Mouse (Mus musculus) midbrain, embryonic 13.5 days (tissue): Measurements from ENCODE around the gene Dnajb13. TPM values are rescaled to one million over a fixed set of nuclear protein-coding genes. Genes with fewer than 3 reads are reported as not detected.

ENCODE experiments used
- ATAC-seq: fragments of 200-750 bp; cut with Nextera tagmentation; 2 replicates; pipeline ENCODE4 v1.8.0; 2017; ENCODE audit warnings: mild to moderate bottlenecking, moderate TSS enrichment, moderate library complexity
- H3K27ac ChIP-seq: fragments of 300-500 bp; sonication (generic); 2 replicates; pipeline ENCODE4 v1.5.1; 2015; ENCODE audit warnings: inconsistent platforms, mild to moderate bottlenecking, moderate library complexity
- H3K27me3 ChIP-seq: fragments of 300-500 bp; sonication (generic); 2 replicates; pipeline ENCODE4 v1.6.1; 2015; ENCODE audit warnings: mild to moderate bottlenecking, inconsistent platforms
- H3K36me3 ChIP-seq: fragments of 300-500 bp; sonication (generic); 2 replicates; pipeline ENCODE4 v1.6.1; 2015; ENCODE audit warnings: mild to moderate bottlenecking, inconsistent platforms
- H3K4me1 ChIP-seq: fragments of 300-500 bp; sonication (generic); replicated peaks from 2 replicates; pipeline ENCODE4 v1.6.1; 2015; ENCODE audit warnings: inconsistent platforms
- H3K4me2 ChIP-seq: fragments of 300-500 bp; sonication (generic); replicated peaks from 2 replicates; pipeline ENCODE4 v1.6.1; 2015; ENCODE audit warnings: moderate library complexity, mild to moderate bottlenecking, inconsistent platforms
- H3K4me3 ChIP-seq: fragments of 300-500 bp; sonication (generic); replicated peaks from 2 replicates; pipeline ENCODE4 v1.5.1; 2015; ENCODE audit warnings: mild to moderate bottlenecking, inconsistent platforms
- H3K9ac ChIP-seq: fragments of 300-500 bp; sonication (generic); replicated peaks from 2 replicates; pipeline ENCODE4 v1.6.1; 2015; ENCODE audit warnings: mild to moderate bottlenecking, inconsistent platforms
- H3K9me3 ChIP-seq: fragments of 300-500 bp; sonication (generic); 2 replicates; pipeline ENCODE4 v1.6.1; 2016; ENCODE audit warnings: mild to moderate bottlenecking, inconsistent platforms
- WGBS: fragments of 180-500 bp; shearing (Covaris S2); methylation state at CpG from one replicate; pipeline ENCODE4 v1.1.7; 2015; 5-methylcytosine and 5-hydroxymethylcytosine counted together
- polyA plus RNA-seq: library from polyadenylated mRNA; unstranded; fragments of >200 nt; fragmentation: Nextera tagmentation; extraction: Ambion mirVana; gene quantifications from 2 replicates; pipeline ENCODE4 v1.2.1, GENCODE M21; 2015

Gene Dnajb13
- polyA plus RNA-seq, 1 experiment from 2014 or later, result 3.2 TPM

DNA sequence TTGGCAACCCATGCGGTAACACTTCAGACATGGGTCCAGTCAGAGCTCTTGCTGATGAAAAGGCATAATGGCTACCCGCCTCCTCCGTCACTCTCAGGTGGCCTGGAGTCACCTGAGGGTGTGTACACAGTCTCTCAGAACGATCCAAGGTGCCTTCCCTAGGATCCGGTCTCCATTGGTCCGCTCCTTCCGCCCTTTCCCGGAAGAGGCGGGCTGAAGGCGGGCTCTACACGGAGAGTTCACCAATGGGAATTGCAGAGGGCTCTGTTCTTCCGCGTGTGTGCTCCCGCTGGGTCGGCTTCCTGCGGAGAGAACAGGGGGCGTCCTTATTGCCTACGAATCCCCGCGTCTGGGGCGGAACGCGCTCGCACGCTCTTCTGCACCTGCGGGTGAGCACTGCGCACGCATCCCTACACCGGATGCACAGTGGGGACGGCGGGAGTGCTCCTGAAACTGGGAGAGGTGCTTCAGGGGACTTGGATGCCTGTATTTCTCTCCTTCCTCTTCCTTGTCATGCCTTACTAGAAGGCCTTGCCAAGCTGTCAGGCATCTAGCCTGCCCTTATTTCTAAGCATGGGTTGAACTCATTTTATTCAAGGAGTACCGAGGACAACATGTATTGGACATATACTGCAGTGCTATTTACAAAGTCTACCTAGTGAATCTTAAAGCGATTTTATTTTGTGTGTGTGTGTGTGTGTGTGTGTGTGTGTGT, 22.2 kb upstream of the Dnajb13 start, which contains the start of gene Coa4:
Gene Coa4, plus strand, starts transcription at position 268 of the 715 bp plus-strand sequence.
- Histone ChIP-seq H3K4me3 (peak within 1 kb of the TSS; percentile 73), H3K36me3 (peaks cover 20% of the 10 kb centered on the region), H3K9ac (peak within 1 kb of the TSS; percentile 79), H3K9me3 (no peaks in the 10 kb centered on the region), H3K4me2 (peak within 1 kb of the TSS; percentile 66), H3K27me3 (no peaks in the 10 kb centered on the region), H3K27ac (peak within 1 kb of the TSS; percentile 88), H3K4me1 (peaks cover 12% of the 10 kb centered on the region)
- peak; percentile 100 for ATAC-seq
- WGBS, result 0% methylated on average over 33 of the region's 33 CpGs

DNA sequence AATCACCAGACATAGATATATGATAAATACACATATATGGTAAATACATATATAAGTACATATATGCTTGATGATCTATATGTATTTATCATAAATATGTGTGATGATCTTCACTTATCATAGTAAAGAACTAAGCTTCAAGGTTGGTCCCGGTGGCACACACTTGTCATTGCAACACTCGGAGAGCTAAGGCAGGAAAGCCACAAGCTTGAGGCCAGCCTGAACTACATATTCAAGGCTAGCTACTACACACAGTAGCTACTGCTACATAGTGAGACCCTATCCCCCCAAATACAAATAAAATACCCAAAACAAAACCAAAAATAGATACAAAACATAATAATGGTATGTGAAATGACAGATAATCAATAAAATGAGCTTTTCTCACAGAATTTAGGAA, 21.1 kb upstream of the Dnajb13 start:
- H3K9ac ChIP-seq, result no peak overlapping the region
- H3K36me3 ChIP-seq, result peaks cover 20% of the 10 kb centered on the region
- no peak overlapping the region for H3K27ac ChIP-seq
- no peaks in the 10 kb centered on the region for H3K9me3 ChIP-seq
- ATAC-seq, result no peak
- no peaks in the 10 kb centered on the region for H3K27me3 ChIP-seq
- H3K4me2 ChIP-seq, result peak overlapping the region; percentile 66; the same call in 1 of the 2 replicates
- H3K4me3 ChIP-seq, result no peak overlapping the region
- peaks cover 12% of the 10 kb centered on the region for H3K4me1 ChIP-seq
- 75% methylated on average over 2 of the region's 2 CpGs for WGBS

GRCm38 (mm10) chr7:100534216-100534615, 19.5 kb upstream of the Dnajb13 start:
- no peak overlapping the region for H3K9ac ChIP-seq
- peaks cover 12% of the 10 kb centered on the region for H3K4me1 ChIP-seq
- H3K9me3 ChIP-seq, result no peaks in the 10 kb centered on the region
- H3K4me3 ChIP-seq, result no peak overlapping the region
- H3K27ac ChIP-seq, result no peak overlapping the region
- WGBS, result 90% methylated on average over 3 of the region's 3 CpGs
- no peak for ATAC-seq
- H3K36me3 ChIP-seq, result peaks cover 4% of the 10 kb centered on the region
- no peaks in the 10 kb centered on the region for H3K27me3 ChIP-seq
- H3K4me2 ChIP-seq, result no peak overlapping the region

DNA sequence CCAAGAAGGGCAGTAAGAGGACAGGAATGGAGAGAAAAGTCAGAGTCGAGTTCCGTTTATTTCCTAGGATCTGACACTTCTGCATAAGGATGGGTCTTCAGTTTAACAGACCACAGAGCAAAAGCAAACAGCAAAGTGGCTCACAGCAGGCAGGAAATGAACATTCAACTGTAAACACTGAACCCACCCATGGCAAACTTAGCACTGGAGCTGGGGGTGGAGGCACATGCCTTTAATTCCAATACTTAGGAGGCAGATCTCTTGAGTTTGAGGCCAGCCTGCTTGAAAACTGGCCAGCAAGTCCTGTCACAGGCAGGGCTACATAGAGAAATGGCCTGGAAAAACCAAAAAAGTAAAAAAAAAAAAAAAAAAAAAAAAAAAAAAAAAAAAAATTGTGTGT, 18.7 kb upstream of the Dnajb13 start:
- Histone ChIP-seq H3K27me3 (no peaks in the 10 kb centered on the region), H3K27ac (no peak overlapping the region), H3K4me3 (no peak overlapping the region), H3K9ac (no peak overlapping the region), H3K9me3 (no peaks in the 10 kb centered on the region), H3K36me3 (no peaks in the 10 kb centered on the region), H3K4me1 (peaks cover 12% of the 10 kb centered on the region), H3K4me2 (no peak overlapping the region)
- ATAC-seq, result no peak
- WGBS, result 77% methylated on average over 2 of the region's 2 CpGs

- Histone ChIP-seq H3K9me3 (no peaks in the 10 kb centered on the region), H3K9ac (no peak overlapping the region), H3K27me3 (no peaks in the 10 kb centered on the region), H3K4me2 (no peak overlapping the region), H3K4me1 (no peaks in the 10 kb centered on the region), H3K27ac (no peak overlapping the region), H3K36me3 (no peaks in the 10 kb centered on the region), H3K4me3 (no peak overlapping the region)
- no peak for ATAC-seq
- 93% methylated on average over 5 of the region's 5 CpGs for WGBS
These were observed 16.0 kb upstream of the Dnajb13 start for GRCm38 (mm10) chr7:100530766-100531165.

DNA sequence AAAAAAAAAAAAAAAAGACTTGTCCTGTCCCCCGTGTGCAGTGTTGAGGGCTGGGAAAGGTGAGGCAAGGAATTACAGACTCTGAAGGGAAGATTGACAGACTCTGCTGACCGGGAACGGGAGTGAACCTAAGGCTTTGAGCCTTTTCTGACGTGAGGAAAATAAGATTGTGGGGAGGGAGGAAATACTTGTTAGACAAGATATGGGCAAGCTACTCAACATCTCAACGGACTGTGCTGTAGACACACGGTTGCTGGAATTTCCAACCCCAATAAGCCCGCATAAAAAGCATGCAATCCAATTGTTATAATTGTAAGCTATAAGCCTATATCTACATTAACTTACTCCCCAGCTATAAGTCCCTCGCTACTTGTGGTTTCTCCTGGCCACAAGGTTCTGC, 9.9 kb upstream of the Dnajb13 start:
- ATAC-seq, result no peak
- H3K4me3 ChIP-seq, result no peak overlapping the region
- no peak overlapping the region for H3K4me2 ChIP-seq
- no peaks in the 10 kb centered on the region for H3K36me3 ChIP-seq
- H3K9me3 ChIP-seq, result no peaks in the 10 kb centered on the region
- no peaks in the 10 kb centered on the region for H3K4me1 ChIP-seq
- H3K27ac ChIP-seq, result no peak overlapping the region
- H3K9ac ChIP-seq, result no peak overlapping the region
- 79% methylated on average over 8 of the region's 8 CpGs for WGBS
- H3K27me3 ChIP-seq, result no peaks in the 10 kb centered on the region

DNA sequence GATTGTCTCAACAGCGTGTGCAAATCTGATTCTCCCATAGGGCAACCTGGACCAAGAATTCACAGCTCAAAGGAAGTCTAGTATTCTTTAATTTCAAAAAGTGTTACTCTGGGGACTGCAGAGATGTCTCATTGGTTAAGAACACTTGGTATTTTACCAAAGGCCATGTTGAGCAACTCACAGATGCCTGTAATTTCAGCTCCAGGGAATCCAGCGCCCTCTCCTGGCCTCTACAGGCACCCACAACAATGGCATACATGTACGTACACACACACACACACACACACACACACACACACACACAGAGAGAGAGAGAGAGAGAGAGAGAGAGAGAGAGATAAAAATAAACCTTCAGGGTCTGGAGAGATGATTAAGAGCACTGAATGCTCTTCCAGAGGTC, 7.5 kb upstream of the Dnajb13 start:
- Histone ChIP-seq H3K36me3 (no peaks in the 10 kb centered on the region), H3K9ac (no peak overlapping the region), H3K4me1 (no peaks in the 10 kb centered on the region), H3K4me3 (no peak overlapping the region), H3K27ac (no peak overlapping the region), H3K9me3 (no peaks in the 10 kb centered on the region), H3K4me2 (no peak overlapping the region), H3K27me3 (no peaks in the 10 kb centered on the region)
- ATAC-seq, result no peak
- WGBS, result 75% methylated on average over 3 of the region's 3 CpGs

- no peak overlapping the region; the same call in 1 of the 2 replicates for H3K4me2 ChIP-seq
- ATAC-seq, result peak; percentile 72
- WGBS, result 21% methylated on average over 10 of the region's 10 CpGs
These were observed 6.0 kb upstream of the Dnajb13 start for GRCm38 (mm10) chr7:100520663-100521285.

DNA sequence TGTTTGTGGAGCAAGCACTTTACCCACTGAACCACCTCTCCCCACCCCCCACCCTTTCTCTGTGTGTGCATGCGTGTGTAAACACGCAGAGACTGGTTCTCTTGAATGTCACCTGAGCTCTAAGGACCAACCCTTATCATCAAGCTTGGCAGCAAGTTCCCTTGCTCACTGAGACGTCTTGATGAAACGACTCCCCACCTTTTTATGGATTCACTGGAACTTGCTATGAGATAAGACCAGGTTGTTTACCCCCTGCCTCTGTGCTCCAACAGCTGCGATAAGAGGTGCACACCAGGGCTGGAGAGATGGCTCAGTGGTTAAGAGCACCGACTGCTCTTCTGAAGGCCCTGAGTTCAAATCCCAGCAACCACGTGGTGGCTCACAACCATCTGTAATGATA, 5.4 kb upstream of the Dnajb13 start:
- no peaks in the 10 kb centered on the region for H3K4me1 ChIP-seq
- H3K36me3 ChIP-seq, result no peaks in the 10 kb centered on the region
- no peak overlapping the region for H3K4me2 ChIP-seq
- 73% methylated on average over 7 of the region's 7 CpGs for WGBS
- H3K27ac ChIP-seq, result no peak overlapping the region
- no peaks in the 10 kb centered on the region for H3K9me3 ChIP-seq
- H3K9ac ChIP-seq, result no peak overlapping the region
- no peak for ATAC-seq
- H3K4me3 ChIP-seq, result no peak overlapping the region
- no peaks in the 10 kb centered on the region for H3K27me3 ChIP-seq

More at GRCm38 (mm10) chr7:100520663-100521285, 6.0 kb upstream of the Dnajb13 start:
- Histone ChIP-seq H3K4me3 (no peak overlapping the region), H3K4me1 (no peaks in the 10 kb centered on the region), H3K9me3 (no peaks in the 10 kb centered on the region), H3K27me3 (no peaks in the 10 kb centered on the region), H3K27ac (no peak overlapping the region), H3K9ac (no peak overlapping the region), H3K36me3 (no peaks in the 10 kb centered on the region)

- Histone ChIP-seq H3K36me3 (no peaks in the 10 kb centered on the region), H3K27ac (no peak overlapping the region), H3K9ac (no peak overlapping the region), H3K9me3 (no peaks in the 10 kb centered on the region), H3K4me1 (no peaks in the 10 kb centered on the region; the same call in 1 of the 2 replicates), H3K4me2 (no peak overlapping the region), H3K4me3 (no peak overlapping the region), H3K27me3 (no peaks in the 10 kb centered on the region)
- 83% methylated on average over 8 of the region's 8 CpGs for WGBS
- no peak for ATAC-seq
These were observed 3.2 kb downstream of the Dnajb13 start for GRCm38 (mm10) chr7:100511602-100512001.

- Histone ChIP-seq H3K4me3 (no peak overlapping the region), H3K27me3 (no peaks in the 10 kb centered on the region), H3K9ac (no peak overlapping the region), H3K4me2 (no peak overlapping the region), H3K27ac (no peak overlapping the region), H3K9me3 (no peaks in the 10 kb centered on the region), H3K4me1 (no peaks in the 10 kb centered on the region), H3K36me3 (no peaks in the 10 kb centered on the region)
- ATAC-seq, result no peak
- 82% methylated on average over 3 of the region's 3 CpGs for WGBS
These were observed 6.1 kb downstream of the Dnajb13 start for GRCm38 (mm10) chr7:100508670-100509069.

GRCm38 (mm10) chr7:100506494-100506893, 8.3 kb downstream of the Dnajb13 start:
- Histone ChIP-seq H3K27ac (no peak overlapping the region), H3K27me3 (no peaks in the 10 kb centered on the region), H3K4me2 (no peak overlapping the region), H3K9ac (no peak overlapping the region), H3K4me1 (no peaks in the 10 kb centered on the region), H3K9me3 (no peaks in the 10 kb centered on the region), H3K4me3 (no peak overlapping the region), H3K36me3 (no peaks in the 10 kb centered on the region)
- ATAC-seq, result no peak
- WGBS, result 78% methylated on average over 4 of the region's 4 CpGs
